Mouse (Mus musculus): Measurements from ENCODE around the gene Tada2a. TPM values are rescaled to one million over a fixed set of nuclear protein-coding genes. Genes with fewer than 3 reads are reported as not detected.

Gene Tada2a
- 39.5 and 43.9 TPM in 2 replicates for polyA plus RNA-seq (2016; fragmentation: Nextera tagmentation; extraction: Ambion mirVana)

GRCm38 (mm10) chr11:84128943-84129798 is at the start of gene Tada2a, which contains the start of gene Acaca:
Gene Tada2a (minus strand): TSS chr11:84129600.
Gene Acaca (plus strand): TSS chr11:84129672.
- Histone ChIP-seq H3K36me3 (peaks cover 32% of the 10 kb centered on the region), H3K27me3 (ENCODE audit: low read depth, poor library complexity, severe bottlenecking) (no peaks in the 10 kb centered on the region), H3K4me1 (peaks cover 11% of the 10 kb centered on the region), H3K4me3 (peak within 1 kb of the TSS; percentile 92), H3K9me3 (replicated peaks) (no peaks in the 10 kb centered on the region), H3K27ac (peak within 1 kb of the TSS; percentile 94)
- under 1% methylated on average over 73 of the region's 83 CpGs for WGBS
- peak; percentile 95 for DNase-seq (ENCODE audit: low spot score)

- Histone ChIP-seq H3K9me3 (replicated peaks) (no peaks in the 10 kb centered on the region), H3K4me1 (peaks cover 21% of the 10 kb centered on the region), H3K27ac (peak overlapping the region; percentile 91; the same call in 1 of the 2 replicates), H3K27me3 (ENCODE audit: low read depth, poor library complexity, severe bottlenecking) (no peaks in the 10 kb centered on the region), H3K4me3 (peak overlapping the region; percentile 74), H3K36me3 (peaks cover 6% of the 10 kb centered on the region; the same call in 1 of the 2 replicates)
- 48% methylated on average over 4 of the region's 4 CpGs for WGBS
- no peak for DNase-seq (ENCODE audit: low spot score)
Observed at GRCm38 (mm10) chr11:84178571-84178970, 49.2 kb upstream of the Tada2a start.

DNA sequence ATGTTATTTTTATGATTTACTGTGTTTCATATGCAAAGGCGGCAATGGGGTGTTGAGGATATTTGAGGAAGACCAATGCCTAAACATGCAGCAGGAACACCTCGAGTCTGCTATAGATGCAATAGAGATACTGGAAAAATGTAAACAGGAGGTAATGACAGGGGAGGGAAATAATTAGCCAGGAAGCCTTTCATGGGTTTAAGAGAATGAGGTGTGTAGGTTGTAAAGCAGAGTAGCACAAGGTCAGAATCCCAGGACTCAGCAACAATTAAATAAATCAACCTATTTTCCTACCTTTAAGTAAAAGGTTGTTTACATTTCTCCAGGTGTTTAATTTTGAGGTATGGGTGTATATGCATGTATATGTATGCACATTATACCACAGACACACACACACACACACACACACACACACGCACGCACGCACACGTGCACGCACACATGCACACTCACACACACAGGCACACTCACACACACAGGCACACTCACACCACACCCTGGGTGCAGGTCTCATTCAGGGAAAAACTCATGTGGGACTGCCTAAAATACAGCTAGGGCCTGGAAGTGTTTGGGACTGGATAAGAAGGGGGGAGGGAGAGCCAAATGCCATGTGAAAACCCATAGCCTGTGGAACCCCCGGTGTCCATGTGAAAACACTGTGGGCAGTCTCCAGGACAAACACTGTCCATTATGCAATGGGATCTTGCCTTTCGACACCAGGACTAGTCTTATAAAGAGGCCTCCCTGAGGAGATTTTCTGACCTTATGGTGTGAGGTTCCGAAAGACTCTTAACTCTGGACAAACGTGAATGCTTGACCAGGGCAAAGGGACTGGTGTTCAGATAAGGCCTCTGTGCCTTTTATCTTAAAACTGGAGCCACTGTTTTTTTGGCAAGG is 43.4 kb upstream of the Tada2a start:
- Histone ChIP-seq H3K4me1 (peaks cover 3% of the 10 kb centered on the region; the same call in 1 of the 2 replicates), H3K36me3 (no peaks in the 10 kb centered on the region), H3K27ac (no peak overlapping the region), H3K9me3 (replicated peaks) (no peaks in the 10 kb centered on the region), H3K4me3 (no peak overlapping the region), H3K27me3 (ENCODE audit: low read depth, poor library complexity, severe bottlenecking) (no peaks in the 10 kb centered on the region)
- WGBS = 72% methylated on average over 11 of the region's 11 CpGs
- DNase-seq (ENCODE audit: low spot score) = no peak

GRCm38 (mm10) chr11:84168701-84169288 is 39.4 kb upstream of the Tada2a start:
- DNase-seq (ENCODE audit: low spot score) = no peak
- no peaks in the 10 kb centered on the region for H3K36me3 ChIP-seq

DNA sequence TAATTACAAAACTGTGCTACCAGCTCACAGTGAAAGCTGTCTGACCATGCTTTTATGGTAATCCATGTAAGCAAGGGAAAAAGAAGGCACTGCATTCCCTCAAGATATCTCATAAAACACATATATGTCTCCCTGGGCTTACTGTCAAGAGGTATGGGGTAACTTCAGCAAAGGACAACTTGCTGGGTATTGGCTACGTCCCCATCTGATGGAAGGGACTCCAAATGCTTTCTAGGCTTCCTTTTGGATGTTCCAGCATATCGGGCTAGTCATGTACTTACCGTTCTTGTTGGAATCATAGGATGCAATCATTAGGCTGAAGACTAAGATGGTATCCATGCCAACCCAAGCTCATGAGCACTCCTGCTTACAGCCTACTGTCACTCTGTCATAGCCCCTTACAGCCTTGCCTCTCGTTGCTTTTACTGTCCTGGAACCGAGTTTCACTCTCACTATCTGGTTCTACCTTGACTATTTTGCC is 37.7 kb upstream of the Tada2a start, which contains the start of gene Gm11437:
Gene Gm11437 (minus strand): TSS at position 431 of the 481 bp plus-strand sequence.
- Histone ChIP-seq H3K27me3 (ENCODE audit: low read depth, poor library complexity, severe bottlenecking) (no peaks in the 10 kb centered on the region), H3K27ac (no peak within 1 kb of the TSS), H3K9me3 (replicated peaks) (no peaks in the 10 kb centered on the region), H3K4me3 (no peak within 1 kb of the TSS), H3K4me1 (no peaks in the 10 kb centered on the region), H3K36me3 (no peaks in the 10 kb centered on the region)
- WGBS = 88% methylated on average over 5 of the region's 5 CpGs
- DNase-seq (ENCODE audit: low spot score) = no peak

More at GRCm38 (mm10) chr11:84168701-84169288, 39.4 kb upstream of the Tada2a start:
- peaks cover 3% of the 10 kb centered on the region; the same call in 1 of the 2 replicates for H3K4me1 ChIP-seq
- H3K27ac ChIP-seq = no peak overlapping the region
- no peaks in the 10 kb centered on the region for H3K27me3 ChIP-seq (ENCODE audit: low read depth, poor library complexity, severe bottlenecking)
- WGBS = 42% methylated on average over 7 of the region's 7 CpGs
- no peak overlapping the region for H3K4me3 ChIP-seq
- no peaks in the 10 kb centered on the region for H3K9me3 ChIP-seq (replicated peaks)

DNA sequence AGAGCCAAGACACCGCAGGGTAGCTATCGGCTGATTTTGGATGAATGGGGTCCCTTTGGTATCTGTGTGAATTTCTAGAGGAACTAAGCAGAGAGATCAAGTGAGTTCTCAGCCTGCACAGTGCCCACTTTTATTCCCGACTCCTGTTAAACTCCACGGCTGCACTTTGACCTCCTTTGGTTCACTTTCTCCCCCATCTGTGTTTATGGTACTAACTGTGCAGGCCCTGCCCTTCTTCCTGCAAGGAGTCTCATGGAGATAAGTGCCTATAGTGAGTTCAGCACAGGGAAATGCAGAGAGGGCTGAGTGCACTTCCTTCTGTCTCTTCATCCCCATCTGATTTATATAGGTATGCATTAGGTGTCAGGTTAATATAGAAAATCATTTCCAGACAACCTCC is 35.2 kb upstream of the Tada2a start:
- Histone ChIP-seq H3K27me3 (ENCODE audit: low read depth, poor library complexity, severe bottlenecking) (no peaks in the 10 kb centered on the region), H3K4me3 (no peak overlapping the region), H3K36me3 (no peaks in the 10 kb centered on the region), H3K9me3 (replicated peaks) (no peaks in the 10 kb centered on the region), H3K4me1 (no peaks in the 10 kb centered on the region), H3K27ac (no peak overlapping the region)
- no peak for DNase-seq (ENCODE audit: low spot score)
- 70% methylated on average over 4 of the region's 4 CpGs for WGBS

GRCm38 (mm10) chr11:84164123-84164522 is 34.7 kb upstream of the Tada2a start:
- H3K9me3 ChIP-seq (replicated peaks) = no peaks in the 10 kb centered on the region
- WGBS = 84% methylated on average over 6 of the region's 6 CpGs

DNA sequence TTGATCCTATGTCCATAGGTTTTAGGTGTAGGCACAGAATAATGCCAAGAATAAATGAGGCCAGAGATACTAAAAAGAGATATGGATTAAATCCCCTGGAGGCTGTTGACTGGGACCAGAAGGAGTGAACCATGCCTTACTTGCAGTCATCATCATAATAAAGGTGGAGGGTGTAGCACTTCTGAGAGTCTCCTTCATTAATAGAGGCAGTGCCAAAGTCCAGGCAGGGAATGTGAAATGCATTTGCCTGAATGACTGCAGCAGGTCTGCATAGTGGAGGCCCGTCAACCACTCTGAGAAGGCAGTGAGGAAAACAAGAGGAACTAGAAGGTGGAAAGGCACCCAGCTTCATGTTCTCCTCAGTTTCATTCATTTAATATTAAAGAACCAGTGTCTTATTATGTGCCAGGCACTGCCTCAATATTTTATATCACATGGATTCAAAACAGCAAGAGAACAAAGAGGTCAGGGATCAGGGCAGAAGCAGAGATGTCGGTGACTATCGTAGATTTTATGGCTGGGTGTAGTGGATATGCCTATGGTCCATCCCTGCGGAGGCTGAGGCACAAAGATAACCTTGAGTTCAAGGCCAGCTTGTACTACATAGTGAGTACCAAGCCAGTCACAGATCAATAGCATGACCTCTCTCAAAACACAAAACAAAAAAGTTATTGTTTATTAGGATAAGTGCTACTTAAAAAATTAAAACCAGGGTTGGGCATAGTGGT is 27.3 kb upstream of the Tada2a start:
- H3K9me3 ChIP-seq (replicated peaks) = no peaks in the 10 kb centered on the region
- no peaks in the 10 kb centered on the region for H3K4me1 ChIP-seq
- WGBS = 93% methylated on average over 4 of the region's 4 CpGs
- H3K36me3 ChIP-seq = no peaks in the 10 kb centered on the region
- H3K27me3 ChIP-seq (ENCODE audit: low read depth, poor library complexity, severe bottlenecking) = no peaks in the 10 kb centered on the region
- H3K4me3 ChIP-seq = no peak overlapping the region
- no peak overlapping the region for H3K27ac ChIP-seq
- no peak for DNase-seq (ENCODE audit: low spot score)

More at GRCm38 (mm10) chr11:84164123-84164522, 34.7 kb upstream of the Tada2a start:
- H3K4me3 ChIP-seq = no peak overlapping the region
- no peaks in the 10 kb centered on the region for H3K27me3 ChIP-seq (ENCODE audit: low read depth, poor library complexity, severe bottlenecking)
- DNase-seq (ENCODE audit: low spot score) = no peak
- H3K4me1 ChIP-seq = no peaks in the 10 kb centered on the region
- no peak overlapping the region for H3K27ac ChIP-seq
- H3K36me3 ChIP-seq = no peaks in the 10 kb centered on the region

DNA sequence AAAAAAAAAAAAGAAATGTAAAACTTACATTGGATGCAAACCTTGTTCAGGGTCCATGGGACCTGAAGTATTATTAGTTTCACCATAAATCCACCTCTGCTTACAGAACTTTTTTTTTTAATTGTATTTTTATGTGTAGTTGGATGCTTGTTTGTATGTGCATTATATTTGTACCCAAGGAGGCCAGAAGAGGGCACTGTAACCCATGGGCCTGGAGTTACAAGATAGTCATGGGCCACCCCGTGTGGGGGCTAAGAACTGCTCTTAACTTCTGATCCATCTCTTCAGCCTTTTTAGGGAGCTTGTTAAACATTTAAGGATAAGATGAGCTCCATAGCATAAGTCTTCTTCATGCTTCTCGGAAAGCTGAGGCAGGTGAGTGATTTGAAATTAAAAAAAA is 21.5 kb upstream of the Tada2a start:
- no peaks in the 10 kb centered on the region for H3K9me3 ChIP-seq (replicated peaks)
- no peak overlapping the region for H3K27ac ChIP-seq
- H3K4me1 ChIP-seq = no peaks in the 10 kb centered on the region
- H3K36me3 ChIP-seq = no peaks in the 10 kb centered on the region
- 81% methylated on average over 2 of the region's 2 CpGs for WGBS
- H3K27me3 ChIP-seq (ENCODE audit: low read depth, poor library complexity, severe bottlenecking) = no peaks in the 10 kb centered on the region
- no peak overlapping the region for H3K4me3 ChIP-seq
- DNase-seq (ENCODE audit: low spot score) = no peak

- DNase-seq (ENCODE audit: low spot score) = no peak
- WGBS = 71% methylated on average over 3 of the region's 3 CpGs
- H3K4me1 ChIP-seq = no peaks in the 10 kb centered on the region
- H3K27me3 ChIP-seq (ENCODE audit: low read depth, poor library complexity, severe bottlenecking) = no peaks in the 10 kb centered on the region
- H3K27ac ChIP-seq = no peak overlapping the region
- no peaks in the 10 kb centered on the region for H3K9me3 ChIP-seq (replicated peaks)
- no peak overlapping the region for H3K4me3 ChIP-seq
- H3K36me3 ChIP-seq = no peaks in the 10 kb centered on the region
Observed at GRCm38 (mm10) chr11:84146081-84146480, 16.7 kb upstream of the Tada2a start.

DNA sequence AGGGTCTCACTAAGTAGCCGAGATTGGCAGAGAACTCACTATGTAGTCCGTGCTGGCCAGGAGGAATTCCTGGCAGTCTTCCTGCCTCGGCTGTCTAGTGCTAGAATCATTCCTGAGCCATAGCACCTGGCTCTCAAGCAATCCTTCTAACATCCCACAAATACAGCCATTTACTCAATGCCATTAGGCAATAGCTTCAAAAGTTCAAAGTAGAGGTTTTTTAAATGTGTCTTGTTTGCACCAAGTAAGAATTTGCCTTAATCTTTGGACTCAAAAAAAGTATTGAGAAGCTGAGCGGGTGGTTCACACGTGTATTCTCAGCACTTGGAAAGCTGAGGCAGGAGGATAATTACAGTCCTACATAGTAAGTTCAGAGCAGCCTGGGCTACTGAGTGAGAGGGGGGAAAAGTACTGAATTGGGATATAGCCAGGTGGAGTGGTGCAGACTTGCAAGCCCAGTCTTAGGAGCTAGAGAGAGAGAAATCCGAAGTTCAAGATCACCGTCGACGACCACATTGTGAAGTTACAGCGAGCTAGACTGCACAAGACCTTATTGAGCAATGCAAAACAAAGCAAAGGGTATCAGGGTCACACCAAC is 15.9 kb upstream of the Tada2a start:
- H3K27me3 ChIP-seq (ENCODE audit: low read depth, poor library complexity, severe bottlenecking) = no peaks in the 10 kb centered on the region

More for the DNA sequence above, 15.9 kb upstream of the Tada2a start:
- Histone ChIP-seq H3K36me3 (no peaks in the 10 kb centered on the region), H3K4me1 (no peaks in the 10 kb centered on the region), H3K9me3 (replicated peaks) (no peaks in the 10 kb centered on the region), H3K4me3 (no peak overlapping the region), H3K27ac (no peak overlapping the region)
- no peak for DNase-seq (ENCODE audit: low spot score)
- 81% methylated on average over 10 of the region's 10 CpGs for WGBS
